Mouse (Mus musculus): ENCODE results near the gene Stk31.

- no peak for TF ChIP-seq CTCF (IDR thresholded peaks at IDR 0.05 in 2 of 3, conservative IDR thresholded peaks at IDR 0.05 in 1 of 3; ENCODE audit: control insufficient read depth in 1 of 3, insufficient read depth in 1 of 3, low read depth in 2 of 3, low read length in 3 of 3, poor library complexity in 1 of 3, severe bottlenecking in 1 of 3)
- no peak for TF ChIP-seq E2F4 (IDR thresholded peaks at IDR 0.05; ENCODE audit: borderline replicate concordance, low read depth, low read length)
Measured at GRCm38 (mm10) chr6:49410830-49411229, 15.4 kb downstream of the Stk31 start.
